Mouse (Mus musculus) myocyte (in vitro differentiated cells): ENCODE measurements around the gene Arnt2.

ENCODE experiments used
- CEBPB ChIP-seq: IDR thresholded peaks from 2 replicates; pipeline ENCODE4 v1.6.1; 2011; ENCODE audit warnings: mild to moderate bottlenecking, moderate library complexity; ENCODE audit not compliant: poor library complexity, insufficient read depth, severe bottlenecking
- E2F4 ChIP-seq: IDR thresholded peaks from one replicate; pipeline ENCODE4 v1.6.1; 2011; ENCODE audit warnings: mild to moderate bottlenecking, control low read depth, moderate library complexity; ENCODE audit not compliant: insufficient read depth
- MAX ChIP-seq: IDR thresholded peaks from one replicate; pipeline ENCODE4 v1.6.1; 2011; ENCODE audit warnings: low read depth, mild to moderate bottlenecking, control low read depth
- MYOD1 ChIP-seq, 3 experiments: IDR thresholded peaks; one replicate each; pipeline ENCODE4 v1.6.1; 2011; ENCODE audit warnings: control low read depth in 2 of 3, low read depth in 2 of 3, mild to moderate bottlenecking in 2 of 3, moderate library complexity in 1 of 3; ENCODE audit not compliant: insufficient read length in 2 of 3, control insufficient read depth in 1 of 3
- MYOG ChIP-seq, 3 experiments: IDR thresholded peaks; one replicate each; pipeline ENCODE4 v1.6.1; 2011; ENCODE audit warnings: control low read depth in 2 of 3, low read depth in 2 of 3, mild to moderate bottlenecking in 2 of 3; ENCODE audit not compliant: insufficient read length in 2 of 3, control insufficient read depth in 1 of 3, insufficient read depth in 1 of 3
- POLR2A ChIP-seq: IDR thresholded peaks from one replicate; pipeline ENCODE4 v1.6.1; 2011; ENCODE audit warnings: low read depth, mild to moderate bottlenecking, control low read depth, moderate library complexity; ENCODE audit not compliant: insufficient read length
- POLR2AphosphoS2 ChIP-seq: IDR thresholded peaks from one replicate; pipeline ENCODE4 v1.6.1; 2011; ENCODE audit warnings: low read depth, control low read depth; ENCODE audit not compliant: insufficient read length
- REST ChIP-seq: IDR thresholded peaks from one replicate; pipeline ENCODE4 v1.6.1; 2011; ENCODE audit warnings: mild to moderate bottlenecking, control low read depth, moderate library complexity; ENCODE audit not compliant: insufficient read depth, insufficient read length
- TCF12 ChIP-seq: IDR thresholded peaks from one replicate; pipeline ENCODE4 v1.6.1; 2011; ENCODE audit warnings: mild to moderate bottlenecking, control low read depth; ENCODE audit not compliant: poor library complexity, insufficient read depth, severe bottlenecking
- USF1 ChIP-seq: IDR thresholded peaks from one replicate; pipeline ENCODE4 v1.6.1; 2011; ENCODE audit warnings: low read depth, mild to moderate bottlenecking, control low read depth, moderate library complexity

GRCm38 (mm10) chr7:84451681-84452080, 41.7 kb upstream of the Arnt2 start:
- TF ChIP-seq REST (no peak), POLR2A (no peak), TCF12 (no peak), MYOD1 (IDR thresholded peaks at IDR 0.05; ENCODE audit: control insufficient read depth in 1 of 3, insufficient read length in 2 of 3, low read depth in 2 of 3) (no peak), CEBPB (no peak), POLR2AphosphoS2 (no peak), MYOG (IDR thresholded peaks at IDR 0.05; ENCODE audit: control insufficient read depth in 1 of 3, insufficient read depth in 1 of 3, insufficient read length in 2 of 3, low read depth in 2 of 3) (no peak), MAX (no peak), USF1 (no peak), E2F4 (no peak)
